8 mouse cellular contexts compared by ENCODE assay signal in the genomic region with DNA sequence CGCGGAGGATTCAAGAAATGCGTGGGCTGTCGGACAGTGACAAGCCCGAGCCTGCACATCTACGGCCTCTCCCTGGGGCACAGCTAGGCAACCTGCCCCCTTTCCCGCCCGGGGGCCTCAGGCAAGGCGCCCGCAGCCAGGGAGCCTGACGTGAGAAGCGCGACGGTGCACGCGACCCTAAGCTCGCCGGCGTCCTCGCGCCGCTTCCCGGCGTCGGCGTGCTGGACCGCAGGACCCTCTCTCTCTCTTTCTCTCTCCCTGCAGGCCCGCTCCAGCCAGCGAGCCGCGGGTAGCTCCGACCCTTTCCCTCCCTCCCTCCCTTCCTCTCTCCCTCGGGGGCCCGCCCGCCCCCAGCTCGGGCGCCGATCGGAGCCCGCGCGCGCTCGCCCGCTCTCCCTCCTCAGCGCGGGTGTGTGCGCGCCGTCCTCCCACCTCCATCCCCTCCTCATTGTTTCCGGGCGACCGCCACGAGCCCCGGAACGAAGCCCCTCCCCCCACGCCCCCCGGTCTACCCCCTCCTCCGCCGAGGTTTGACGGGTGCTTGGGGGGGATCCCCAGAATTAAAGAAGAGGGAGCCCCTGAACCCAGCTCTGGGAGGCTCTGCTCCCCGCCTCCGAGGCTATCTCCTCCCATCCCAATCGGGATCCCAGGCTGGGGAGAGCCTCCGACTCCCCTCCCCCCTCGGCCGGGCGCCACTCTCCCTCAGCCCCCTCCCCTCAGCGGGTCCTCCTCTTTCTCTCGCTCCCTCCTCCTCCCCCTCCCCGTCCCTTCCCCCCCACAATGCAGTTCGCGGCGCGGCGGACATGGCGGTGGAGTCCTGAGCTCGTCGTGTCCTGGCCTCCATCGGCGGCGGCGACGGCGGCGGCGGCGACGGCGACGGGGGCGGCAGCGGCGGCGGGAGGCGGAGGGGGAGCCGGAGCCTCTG. TPM values are rescaled to one million over a fixed set of nuclear protein-coding genes. Genes with fewer than 3 reads are reported as not detected.
DNase-seq lines count a peak whose midpoint lies in the region; ATAC-seq and TF ChIP-seq lines count a peak whose summit lies in the region.

A gene (plus strand): TSS at position 196 of the 925 bp plus-strand sequence.

- intact Hi-C loops in heart, postnatal 25 days (cut with DNase I): loop anchor here (2.0 to 5.0 kb wide), 3 partner anchors 52 to 121 kb away; a partner anchor contains a TSS

- no peak for TF ChIP-seq CTCF in ES-Bruce4 (IDR thresholded peaks at IDR 0.05; ENCODE audit: low read depth, low read length)
- no peak for TF ChIP-seq CTCF in lung, adult 2 months (IDR thresholded peaks at IDR 0.05; ENCODE audit: insufficient read depth, low read length)

- peak within 1 kb of the TSS; percentile 57; the same call in 1 of the 2 replicates for H3K27ac ChIP-seq in ES-Bruce4 (ENCODE audit: insufficient read depth, low read length)
- H3K27ac ChIP-seq in forebrain, embryonic 15.5 days (replicated peaks): peak within 1 kb of the TSS; percentile 99

- WGBS in forebrain, embryonic 15.5 days: under 1% methylated on average over 85 of the region's 97 CpGs
- WGBS in lung, adult 2 months: under 1% methylated on average over 69 of the region's 97 CpGs

- peak within 1 kb of the TSS; percentile 98 for H3K4me3 ChIP-seq in ES-Bruce4 (ENCODE audit: low read depth, low read length)
- H3K4me3 ChIP-seq in forebrain, embryonic 15.5 days: peak within 1 kb of the TSS; percentile 67
- H3K4me3 ChIP-seq in lung, adult 2 months (replicated peaks; ENCODE audit: extremely low read depth, low read depth, low read length): peak within 1 kb of the TSS; percentile 79

- H3K4me1 ChIP-seq in ES-Bruce4 (ENCODE audit: control insufficient read depth, insufficient read depth, low read length): no peaks in the 10 kb centered on the region
- peaks cover 15% of the 10 kb centered on the region for H3K4me1 ChIP-seq in forebrain, embryonic 15.5 days
- peaks cover 6% of the 10 kb centered on the region; the same call in 1 of the 2 replicates for H3K4me1 ChIP-seq in lung, adult 2 months (ENCODE audit: control insufficient read depth, insufficient read depth, low read length)

- ATAC-seq in cerebellum, adult (ENCODE audit: insufficient number of reproducible peaks, low FRiP score, low TSS enrichment): peak; percentile 71
- ATAC-seq in forebrain, embryonic 15.5 days (replicated peaks): peak; percentile 94
- peak; percentile 50 for ATAC-seq in neutrophil, adult 5-6 weeks (ENCODE audit: extremely low read depth, insufficient number of reproducible peaks, low FRiP score, poor library complexity, severe bottlenecking)

- DNase-seq in heart, postnatal 25 days (ENCODE audit: low spot score): peak; percentile 79
- peak; percentile 76 to 89 for DNase-seq in layer of hippocampus, adult 18-20 months (ENCODE audit: low spot score in 2 of 2)
- DNase-seq in lung, adult 2 months: peak; percentile 72
- peak; percentile 71 to 76 for DNase-seq in thymus, adult 18-20 months

- H3K36me3 ChIP-seq in ES-Bruce4 (ENCODE audit: control insufficient read depth, insufficient read depth, low read length, poor library complexity, severe bottlenecking): no peaks in the 10 kb centered on the region; the same call in 1 of the 2 replicates
- H3K36me3 ChIP-seq in forebrain, embryonic 15.5 days: no peaks in the 10 kb centered on the region

- TF ChIP-seq POLR2A in ES-Bruce4 (IDR thresholded peaks at IDR 0.05; ENCODE audit: insufficient read depth, low read length): no peak
- TF ChIP-seq POLR2A in lung, adult 2 months (IDR thresholded peaks at IDR 0.05; ENCODE audit: borderline replicate concordance, extremely low read depth, low read depth, low read length): peak; percentile 62; the same call in 1 of the 2 replicates

- peak within 1 kb of the TSS; percentile 94 for H3K9ac ChIP-seq in ES-Bruce4 (ENCODE audit: low read depth, poor library complexity, severe bottlenecking)
- H3K9ac ChIP-seq in forebrain, embryonic 15.5 days (replicated peaks): peak within 1 kb of the TSS; percentile 86

- no peaks in the 10 kb centered on the region for H3K27me3 ChIP-seq in ES-Bruce4 (ENCODE audit: control insufficient read depth, insufficient read depth, low read length, poor library complexity, severe bottlenecking)
- H3K27me3 ChIP-seq in forebrain, embryonic 15.5 days: no peaks in the 10 kb centered on the region

- peak within 1 kb of the TSS; percentile 63 for H3K4me2 ChIP-seq in forebrain, embryonic 15.5 days (replicated peaks)

- peak; percentile 33; the same call in 1 of the 2 replicates for TF ChIP-seq EP300 in ES-Bruce4 (IDR thresholded peaks at IDR 0.05; ENCODE audit: insufficient read depth, low read depth, low read length)

- no peaks in the 10 kb centered on the region for H3K9me3 ChIP-seq in ES-Bruce4 (replicated peaks; ENCODE audit: control insufficient read depth, insufficient read depth, low read length, poor library complexity, severe bottlenecking)
- no peaks in the 10 kb centered on the region for H3K9me3 ChIP-seq in forebrain, embryonic 15.5 days

RNA-seq across cellular contexts. Expression of the gene that starts here (rescaled TPM):
- polyA plus RNA-seq in ES-Bruce4 (2011; ENCODE audit: insufficient read depth, insufficient read length, low read depth, missing spikeins): 75.9 and 88.3 TPM in 2 replicates
- 75.7 and 77.1 TPM in 2 replicates for polyA plus RNA-seq in forebrain, embryonic 15.5 days (2015; fragmentation: Nextera tagmentation; extraction: Ambion mirVana)
- 10 to 100 TPM; 21.2 to 24.0 TPM for total RNA-seq in heart, postnatal 25 days (2021)
- 10 to 100 TPM; 28.1 to 30.3 TPM for total RNA-seq in layer of hippocampus, adult 18-20 months (2021)
- 31.3 and 35.0 TPM in 2 replicates for polyA plus RNA-seq in lung, adult 2 months (2012; rRNA removed)
- 223 and 242 TPM in 2 replicates for total RNA-seq in neutrophil, adult 5-6 weeks (2017)

Comparison
In these comparisons a context has a peak if more than half of its experiments do, and no peak if none do; other contexts are left out.
1. Peak in every context shown above with its lines: DNase-seq, ATAC-seq, H3K4me3 ChIP-seq and H3K27ac ChIP-seq.